Mouse (Mus musculus) stomach, postnatal 0 days (tissue): ENCODE data around the gene Capn2. TPM values are rescaled to one million over a fixed set of nuclear protein-coding genes. Genes with fewer than 3 reads are reported as not detected.

Source experiments
- ATAC-seq: fragments of 200-750 bp; cut with Nextera tagmentation; 2 replicates; pipeline ENCODE4 v1.8.0; 2017; ENCODE audit not compliant: low FRiP score, low TSS enrichment
- DNase-seq: peaks from one replicate; pipeline ENCODE4 v3.0.0-alpha.2; 2016; ENCODE audit warnings: low spot score
- H3K27ac ChIP-seq: fragments of 300-500 bp; sonication (generic); replicated peaks from 2 replicates; pipeline ENCODE4 v1.5.1; 2014; ENCODE audit warnings: mild to moderate bottlenecking, control low read depth
- H3K27me3 ChIP-seq: fragments of 300-500 bp; sonication (generic); 2 replicates; pipeline ENCODE4 v1.6.1; 2014; ENCODE audit warnings: low read length; ENCODE audit not compliant: control insufficient read depth, insufficient read depth
- H3K36me3 ChIP-seq: fragments of 300-500 bp; sonication (generic); 2 replicates; pipeline ENCODE4 v1.6.1; 2014; ENCODE audit warnings: low read length, mixed read lengths; ENCODE audit not compliant: control insufficient read depth, insufficient read depth
- H3K4me1 ChIP-seq: fragments of 300-500 bp; sonication (generic); replicated peaks from 2 replicates; pipeline ENCODE4 v1.6.1; 2014; ENCODE audit warnings: antibody characterized with exemption; ENCODE audit not compliant: control insufficient read depth, insufficient read depth
- H3K4me2 ChIP-seq: fragments of 300-500 bp; sonication (generic); replicated peaks from 2 replicates; pipeline ENCODE4 v1.6.1; 2014; ENCODE audit warnings: low read depth, mild to moderate bottlenecking, control low read depth, moderate library complexity
- H3K4me3 ChIP-seq: fragments of 300-500 bp; sonication (generic); 2 replicates; pipeline ENCODE4 v1.5.1; 2014; ENCODE audit warnings: low read depth, low read length, control low read depth
- H3K9ac ChIP-seq: fragments of 300-500 bp; sonication (generic); 2 replicates; pipeline ENCODE4 v1.6.1; 2014; ENCODE audit warnings: mild to moderate bottlenecking, low read length, control low read depth, mixed read lengths
- H3K9me3 ChIP-seq: fragments of 300-500 bp; sonication (generic); 2 replicates; pipeline ENCODE4 v1.6.1; 2016; ENCODE audit warnings: low read length; ENCODE audit not compliant: control insufficient read depth
- CTCF ChIP-seq: IDR thresholded peaks from 2 replicates; pipeline ENCODE4 v1.5.1; 2016; ENCODE audit warnings: antibody characterized with exemption, low read depth, mild to moderate bottlenecking, moderate library complexity
- EP300 ChIP-seq: optimal IDR thresholded peaks from 2 replicates; pipeline ENCODE3; 2016; ENCODE audit warnings: antibody characterized with exemption
- WGBS: fragments of 180-500 bp; shearing (Covaris S2); extraction: QIAGEN DNeasy Blood & Tissue Kit; methylation state at CpG from one replicate; pipeline ENCODE4 v1.1.7; 2014; 5-methylcytosine and 5-hydroxymethylcytosine counted together
- polyA plus RNA-seq: library from polyadenylated mRNA; unstranded; fragments of >200 nt; fragmentation: Nextera tagmentation; extraction: Ambion mirVana; gene quantifications from 2 replicates; pipeline ENCODE4 v1.2.1, GENCODE M21; 2015

Gene Capn2
- polyA plus RNA-seq, 1 experiment from 2014 or later, result 55.6 TPM

GRCm38 (mm10) chr1:182465978-182466377 lies 51.4 kb downstream of the Capn2 start:
- Histone ChIP-seq H3K4me2 (no peak overlapping the region), H3K36me3 (peaks cover 11% of the 10 kb centered on the region; the same call in 1 of the 2 replicates), H3K9ac (no peak overlapping the region), H3K9me3 (no peaks in the 10 kb centered on the region), H3K27ac (no peak overlapping the region), H3K4me1 (0 out of 2 replicates have a peak, but pooled peaks cover 2% of the 10 kb centered on the region), H3K27me3 (no peaks in the 10 kb centered on the region), H3K4me3 (no peak overlapping the region)
- 80% methylated on average over 4 of the region's 4 CpGs for WGBS
- ATAC-seq (no peak), DNase-seq (no peak)
- TF ChIP-seq EP300 (no peak), CTCF (peak; percentile 39; the same call in 1 of the 2 replicates)

GRCm38 (mm10) chr1:182465309-182465708 lies 52.1 kb downstream of the Capn2 start:
- 33% methylated on average over 4 of the region's 4 CpGs for WGBS
- no peaks in the 10 kb centered on the region for H3K9me3 ChIP-seq
- TF ChIP-seq CTCF (no peak), EP300 (no peak)
- DNase-seq (no peak), ATAC-seq (0 out of 2 replicates have a peak, but pooled peaks have one; percentile 28)
- no peak overlapping the region for H3K4me2 ChIP-seq
- peaks cover 5% of the 10 kb centered on the region; the same call in 1 of the 2 replicates for H3K4me1 ChIP-seq
- peak overlapping the region; percentile 40 for H3K27ac ChIP-seq
- peaks cover 8% of the 10 kb centered on the region; the same call in 1 of the 2 replicates for H3K36me3 ChIP-seq
- no peak overlapping the region for H3K9ac ChIP-seq
- H3K4me3 ChIP-seq, result no peak overlapping the region
- H3K27me3 ChIP-seq, result no peaks in the 10 kb centered on the region

GRCm38 (mm10) chr1:182461813-182462212 lies 55.6 kb downstream of the Capn2 start:
- no peak overlapping the region for H3K4me3 ChIP-seq
- TF ChIP-seq EP300 (no peak), CTCF (no peak)
- 87% methylated on average over 10 of the region's 10 CpGs for WGBS
- no peaks in the 10 kb centered on the region for H3K27me3 ChIP-seq
- H3K36me3 ChIP-seq, result peaks cover 3% of the 10 kb centered on the region; the same call in 1 of the 2 replicates
- peak overlapping the region; percentile 56; the same call in 1 of the 2 replicates for H3K27ac ChIP-seq
- DNase-seq, result no peak
- H3K9ac ChIP-seq, result no peak overlapping the region
- no peaks in the 10 kb centered on the region for H3K9me3 ChIP-seq
- peaks cover 7% of the 10 kb centered on the region; the same call in 1 of the 2 replicates for H3K4me1 ChIP-seq
- ATAC-seq, result 0 out of 2 replicates have a peak, but pooled peaks have one; percentile 31
- H3K4me2 ChIP-seq, result no peak overlapping the region

- Histone ChIP-seq H3K36me3 (peaks cover 3% of the 10 kb centered on the region; the same call in 1 of the 2 replicates), H3K4me2 (no peak overlapping the region; the same call in 1 of the 2 replicates), H3K9ac (peak overlapping the region; percentile 18; the same call in 1 of the 2 replicates), H3K4me1 (peaks cover 7% of the 10 kb centered on the region; the same call in 1 of the 2 replicates), H3K4me3 (no peak overlapping the region), H3K27me3 (no peaks in the 10 kb centered on the region), H3K27ac (peak overlapping the region; percentile 87), H3K9me3 (no peaks in the 10 kb centered on the region)
- 0 out of 2 replicates have a peak, but pooled peaks have one; percentile 23 for ATAC-seq
- WGBS, result 8% methylated on average over 7 of the region's 7 CpGs
- peak; percentile 40 for DNase-seq
- no peak for TF ChIP-seq CTCF
- TF ChIP-seq EP300, result peak; percentile 1
Observed at GRCm38 (mm10) chr1:182461261-182461660, 56.1 kb downstream of the Capn2 start.

- Histone ChIP-seq H3K9me3 (no peaks in the 10 kb centered on the region), H3K4me3 (no peak overlapping the region), H3K9ac (peak overlapping the region; percentile 18; the same call in 1 of the 2 replicates), H3K27ac (peak overlapping the region; percentile 87), H3K36me3 (peaks cover 3% of the 10 kb centered on the region; the same call in 1 of the 2 replicates), H3K4me1 (peaks cover 7% of the 10 kb centered on the region; the same call in 1 of the 2 replicates), H3K27me3 (no peaks in the 10 kb centered on the region), H3K4me2 (no peak overlapping the region; the same call in 1 of the 2 replicates)
- peak; percentile 72; the same call in 1 of the 2 replicates for ATAC-seq
- 35% methylated on average over 13 of the region's 13 CpGs for WGBS
- TF ChIP-seq EP300 (peak; percentile 59), CTCF (no peak)
- peak; percentile 34 for DNase-seq
Observed at GRCm38 (mm10) chr1:182460291-182461244, 56.8 kb downstream of the Capn2 start.
